Mouse (Mus musculus): ENCODE measurements around the gene Gm3336.

- TF ChIP-seq POLR2A (IDR thresholded peaks at IDR 0.05; ENCODE audit: low read depth, low read length) (no peak), CTCF (IDR thresholded peaks at IDR 0.05; ENCODE audit: extremely low read depth, insufficient read length, insufficient replicate concordance, low read depth, low read length) (no peak)
These were observed 50.0 kb downstream of the Gm3336 start for GRCm38 (mm10) chr8:70768231-70768776.

Data from small intestine, adult 2 months (tissue).